Mouse (Mus musculus) liver, embryonic 13.5 days (tissue): Measurements from ENCODE around the gene Meox2. TPM values are rescaled to one million over a fixed set of nuclear protein-coding genes. Genes with fewer than 3 reads are reported as not detected.

Source experiments
- ATAC-seq: fragments of 200-750 bp; cut with Nextera tagmentation; 2 replicates; pipeline ENCODE4 v1.8.0; 2017; ENCODE audit warnings: low read depth, mild to moderate bottlenecking, moderate number of reproducible peaks, moderate library complexity
- DNase-seq: peaks from one replicate; pipeline ENCODE4 v3.0.0; 2022
- H3K27ac ChIP-seq: fragments of 300-500 bp; sonication (generic); 2 replicates; pipeline ENCODE4 v1.5.1; 2015; ENCODE audit warnings: moderate library complexity, mild to moderate bottlenecking, inconsistent platforms
- H3K27me3 ChIP-seq: fragments of 300-500 bp; sonication (generic); 2 replicates; pipeline ENCODE4 v1.6.1; 2015; ENCODE audit warnings: mild to moderate bottlenecking, inconsistent platforms
- H3K36me3 ChIP-seq: fragments of 300-500 bp; sonication (generic); 2 replicates; pipeline ENCODE4 v1.6.1; 2015; ENCODE audit warnings: mild to moderate bottlenecking, inconsistent platforms
- H3K4me1 ChIP-seq: fragments of 300-500 bp; sonication (generic); replicated peaks from 2 replicates; pipeline ENCODE4 v1.6.1; 2015; ENCODE audit warnings: inconsistent platforms
- H3K4me2 ChIP-seq: fragments of 300-500 bp; sonication (generic); 2 replicates; pipeline ENCODE4 v1.6.1; 2015; ENCODE audit warnings: inconsistent platforms, mild to moderate bottlenecking, moderate library complexity
- H3K4me3 ChIP-seq: fragments of 300-500 bp; sonication (generic); replicated peaks from 2 replicates; pipeline ENCODE4 v1.5.1; 2015; ENCODE audit warnings: mild to moderate bottlenecking, inconsistent platforms
- H3K9ac ChIP-seq: fragments of 300-500 bp; sonication (generic); 2 replicates; pipeline ENCODE4 v1.6.1; 2015; ENCODE audit warnings: mild to moderate bottlenecking, inconsistent platforms
- H3K9me3 ChIP-seq: fragments of 300-500 bp; sonication (generic); replicated peaks from 2 replicates; pipeline ENCODE4 v1.6.1; 2016; ENCODE audit warnings: inconsistent platforms
- WGBS: fragments of 180-500 bp; shearing (Covaris S2); methylation state at CpG from one replicate; pipeline ENCODE4 v1.1.7; 2015; ENCODE audit not compliant: insufficient replicate concordance; 5-methylcytosine and 5-hydroxymethylcytosine counted together
- polyA plus RNA-seq: library from polyadenylated mRNA; unstranded; fragments of >200 nt; fragmentation: Nextera tagmentation; extraction: Ambion mirVana; gene quantifications from 2 replicates; pipeline ENCODE4 v1.2.1, GENCODE M21; 2015

Gene Meox2
- polyA plus RNA-seq, 1 experiment from 2014 or later, result 0.48 TPM

GRCm38 (mm10) chr12:37142080-37142703 is 33.9 kb downstream of the Meox2 start:
- Histone ChIP-seq H3K27ac (no peak overlapping the region), H3K4me2 (no peak overlapping the region), H3K27me3 (no peaks in the 10 kb centered on the region), H3K36me3 (no peaks in the 10 kb centered on the region), H3K9ac (no peak overlapping the region), H3K4me1 (no peaks in the 10 kb centered on the region), H3K9me3 (no peaks in the 10 kb centered on the region), H3K4me3 (no peak overlapping the region)
- ATAC-seq (no peak), DNase-seq (no peak)
- WGBS, result 26% methylated on average over 3 of the region's 3 CpGs

- no peaks in the 10 kb centered on the region for H3K36me3 ChIP-seq
- H3K4me1 ChIP-seq, result no peaks in the 10 kb centered on the region
- H3K4me3 ChIP-seq, result no peak overlapping the region
- ATAC-seq (no peak), DNase-seq (no peak)
- H3K4me2 ChIP-seq, result no peak overlapping the region
- H3K27ac ChIP-seq, result no peak overlapping the region
- H3K9ac ChIP-seq, result no peak overlapping the region
- WGBS, result 66% methylated on average over 1 of the region's 1 CpGs
- no peaks in the 10 kb centered on the region for H3K9me3 ChIP-seq
- no peaks in the 10 kb centered on the region for H3K27me3 ChIP-seq
Observed at GRCm38 (mm10) chr12:37143879-37144278, 35.5 kb downstream of the Meox2 start.

GRCm38 (mm10) chr12:37167742-37168141 is 59.4 kb downstream of the Meox2 start:
- H3K4me2 ChIP-seq, result no peak overlapping the region
- DNase-seq (no peak), ATAC-seq (no peak; the same call in 1 of the 2 replicates)
- H3K36me3 ChIP-seq, result no peaks in the 10 kb centered on the region
- no peaks in the 10 kb centered on the region for H3K9me3 ChIP-seq
- no peak overlapping the region for H3K9ac ChIP-seq
- no peaks in the 10 kb centered on the region for H3K27me3 ChIP-seq
- no peak overlapping the region for H3K4me3 ChIP-seq
- no peak overlapping the region for H3K27ac ChIP-seq
- no peaks in the 10 kb centered on the region for H3K4me1 ChIP-seq

- no peaks in the 10 kb centered on the region for H3K9me3 ChIP-seq
- H3K36me3 ChIP-seq, result no peaks in the 10 kb centered on the region
- H3K27me3 ChIP-seq, result no peaks in the 10 kb centered on the region
- H3K9ac ChIP-seq, result no peak overlapping the region
- no peak overlapping the region for H3K4me2 ChIP-seq
- H3K4me1 ChIP-seq, result no peaks in the 10 kb centered on the region
- no peak for DNase-seq
- ATAC-seq, result no peak
- no peak overlapping the region for H3K4me3 ChIP-seq
- H3K27ac ChIP-seq, result no peak overlapping the region
- 78% methylated on average over 3 of the region's 3 CpGs for WGBS
Observed at GRCm38 (mm10) chr12:37173324-37173723, 65.0 kb downstream of the Meox2 start.

- no peak for ATAC-seq
Observed at GRCm38 (mm10) chr12:37183689-37184088, 75.3 kb downstream of the Meox2 start.

GRCm38 (mm10) chr12:37188940-37189488 is 80.7 kb downstream of the Meox2 start:
- Histone ChIP-seq H3K36me3 (no peaks in the 10 kb centered on the region), H3K27me3 (no peaks in the 10 kb centered on the region), H3K27ac (no peak overlapping the region), H3K4me1 (no peaks in the 10 kb centered on the region), H3K4me2 (no peak overlapping the region), H3K9ac (no peak overlapping the region), H3K9me3 (no peaks in the 10 kb centered on the region), H3K4me3 (no peak overlapping the region)
- 65% methylated on average over 5 of the region's 5 CpGs for WGBS
- DNase-seq (no peak), ATAC-seq (no peak)

More at GRCm38 (mm10) chr12:37183689-37184088, 75.3 kb downstream of the Meox2 start:
- DNase-seq, result no peak
- H3K9me3 ChIP-seq, result no peaks in the 10 kb centered on the region
- no peak overlapping the region for H3K27ac ChIP-seq
- no peaks in the 10 kb centered on the region for H3K36me3 ChIP-seq
- H3K27me3 ChIP-seq, result no peaks in the 10 kb centered on the region
- no peaks in the 10 kb centered on the region for H3K4me1 ChIP-seq
- no peak overlapping the region for H3K4me2 ChIP-seq
- H3K4me3 ChIP-seq, result no peak overlapping the region
- no peak overlapping the region for H3K9ac ChIP-seq

Other genes starting within 250 kb of the Meox2 start
- 13.2 and 13.9 TPM in 2 replicates for gene Agmo, start 133.1 kb downstream of the Meox2 start, polyA plus RNA-seq